Mouse (Mus musculus): ENCODE data around the gene Kmt5b. TPM values are rescaled to one million over a fixed set of nuclear protein-coding genes. Genes with fewer than 3 reads are reported as not detected.

Kmt5b gene
- polyA plus RNA-seq, 1 experiment from 2014 or later = 21.6 TPM

Other genes with a start within 250 kb of the Kmt5b start
- gene Ppp6r3, start 191.7 kb upstream of the Kmt5b start, polyA plus RNA-seq (2016; fragmentation: Nextera tagmentation; extraction: Ambion mirVana) = 63.4 and 63.5 TPM in 2 replicates
- gene Lrp5, start 80.9 kb upstream of the Kmt5b start, polyA plus RNA-seq (2016; fragmentation: Nextera tagmentation; extraction: Ambion mirVana) = 4.1 and 5.2 TPM in 2 replicates
- gene 1810055G02Rik, start 59.1 kb upstream of the Kmt5b start, polyA plus RNA-seq (2016; fragmentation: Nextera tagmentation; extraction: Ambion mirVana) = 34.5 and 38.8 TPM in 2 replicates
- gene Chka, start 84.4 kb downstream of the Kmt5b start, polyA plus RNA-seq (2016; fragmentation: Nextera tagmentation; extraction: Ambion mirVana) = 29.8 and 40.3 TPM in 2 replicates
- gene Tcirg1, start 139.7 kb downstream of the Kmt5b start, polyA plus RNA-seq (2016; fragmentation: Nextera tagmentation; extraction: Ambion mirVana) = 22.5 and 32.2 TPM in 2 replicates
- gene Ndufs8, start 145.4 kb downstream of the Kmt5b start, polyA plus RNA-seq (2016; fragmentation: Nextera tagmentation; extraction: Ambion mirVana) = 323 and 356 TPM in 2 replicates
- gene Aldh3b1, start 162.4 kb downstream of the Kmt5b start, polyA plus RNA-seq (2016; fragmentation: Nextera tagmentation; extraction: Ambion mirVana) = 2.1 and 3.0 TPM in 2 replicates
- 4.4 and 5.0 TPM in 2 replicates for gene Unc93b1, start 167.8 kb downstream of the Kmt5b start, polyA plus RNA-seq (2016; fragmentation: Nextera tagmentation; extraction: Ambion mirVana)
- not detected in 2 replicates for gene Aldh3b3, start 191.2 kb downstream of the Kmt5b start, polyA plus RNA-seq (2016; fragmentation: Nextera tagmentation; extraction: Ambion mirVana)
- 0.51 and 1.8 TPM in 2 replicates for gene Aldh3b2, start 204.9 kb downstream of the Kmt5b start, polyA plus RNA-seq (2016; fragmentation: Nextera tagmentation; extraction: Ambion mirVana)
- 9.5 and 10.3 TPM in 2 replicates for gene Acy3, start 219.1 kb downstream of the Kmt5b start, polyA plus RNA-seq (2016; fragmentation: Nextera tagmentation; extraction: Ambion mirVana)
- 0.45 TPM in 1 of 2 replicates, not detected in the other for gene Tbx10, start 225.3 kb downstream of the Kmt5b start, polyA plus RNA-seq (2016; fragmentation: Nextera tagmentation; extraction: Ambion mirVana)
- gene Nudt8, start 233.2 kb downstream of the Kmt5b start, polyA plus RNA-seq (2016; fragmentation: Nextera tagmentation; extraction: Ambion mirVana) = 40.2 and 52.4 TPM in 2 replicates
- gene Gm49405, start 233.2 kb downstream of the Kmt5b start, polyA plus RNA-seq (2016; fragmentation: Nextera tagmentation; extraction: Ambion mirVana) = 4.1 and 5.2 TPM in 2 replicates
- 32.4 and 75.0 TPM in 2 replicates for gene Doc2g, start 235.9 kb downstream of the Kmt5b start, polyA plus RNA-seq (2016; fragmentation: Nextera tagmentation; extraction: Ambion mirVana)
- 298 and 420 TPM in 2 replicates for gene Ndufv1, start 245.4 kb downstream of the Kmt5b start, polyA plus RNA-seq (2016; fragmentation: Nextera tagmentation; extraction: Ambion mirVana)

Data from heart, embryonic 10.5 days (tissue).